Mouse (Mus musculus) liver, embryonic 16.5 days (tissue): Measurements from ENCODE around the gene Dennd6a. TPM values are rescaled to one million over a fixed set of nuclear protein-coding genes. Genes with fewer than 3 reads are reported as not detected.
A peak's percentile ranks its signal among the peaks of the same experiment; 100 is the strongest.

Experiments used
- ATAC-seq: fragments of 200-750 bp; cut with Nextera tagmentation; 2 replicates; pipeline ENCODE4 v1.8.0; 2017; ENCODE audit warnings: low read depth, mild to moderate bottlenecking, moderate number of reproducible peaks, moderate library complexity
- H3K27ac ChIP-seq: fragments of 300-500 bp; sonication (generic); 2 replicates; pipeline ENCODE4 v1.5.1; 2014; ENCODE audit warnings: mild to moderate bottlenecking, low read length
- H3K27me3 ChIP-seq: fragments of 300-500 bp; sonication (generic); 2 replicates; pipeline ENCODE4 v1.6.1; 2014; ENCODE audit warnings: low read depth, low read length, mixed read lengths; ENCODE audit not compliant: control insufficient read depth, insufficient read depth
- H3K36me3 ChIP-seq: fragments of 300-500 bp; sonication (generic); 2 replicates; pipeline ENCODE4 v1.6.1; 2014; ENCODE audit warnings: mild to moderate bottlenecking; ENCODE audit not compliant: control insufficient read depth, insufficient read depth
- H3K4me1 ChIP-seq: fragments of 300-500 bp; sonication (generic); 2 replicates; pipeline ENCODE4 v1.6.1; 2014; ENCODE audit warnings: low read depth, low read length, mixed read lengths; ENCODE audit not compliant: control insufficient read depth
- H3K4me2 ChIP-seq: fragments of 300-500 bp; sonication (generic); 2 replicates; pipeline ENCODE4 v1.6.1; 2014; ENCODE audit warnings: low read depth, low read length, mixed read lengths
- H3K4me3 ChIP-seq: fragments of 300-500 bp; sonication (generic); 2 replicates; pipeline ENCODE4 v1.5.1; 2014; ENCODE audit warnings: low read depth, mild to moderate bottlenecking, low read length
- H3K9ac ChIP-seq: fragments of 300-500 bp; sonication (generic); 2 replicates; pipeline ENCODE4 v1.6.1; 2014; ENCODE audit warnings: low read depth, low read length
- H3K9me3 ChIP-seq: fragments of 300-500 bp; sonication (generic); replicated peaks from 2 replicates; pipeline ENCODE4 v1.6.1; 2016; ENCODE audit warnings: low read length; ENCODE audit not compliant: control insufficient read depth
- WGBS: fragments of 180-500 bp; shearing (Covaris S2); extraction: QIAGEN DNeasy Blood & Tissue Kit; methylation state at CpG from one replicate; pipeline ENCODE4 v1.1.7; 2014; ENCODE audit not compliant: insufficient replicate concordance; 5-methylcytosine and 5-hydroxymethylcytosine counted together
- polyA plus RNA-seq: library from polyadenylated mRNA; unstranded; fragments of >200 nt; fragmentation: Nextera tagmentation; extraction: Ambion mirVana; gene quantifications from 2 replicates; pipeline ENCODE4 v1.2.1, GENCODE M21; 2015

Gene Dennd6a
- polyA plus RNA-seq, 1 experiment from 2014 or later: 9.2 TPM

DNA sequence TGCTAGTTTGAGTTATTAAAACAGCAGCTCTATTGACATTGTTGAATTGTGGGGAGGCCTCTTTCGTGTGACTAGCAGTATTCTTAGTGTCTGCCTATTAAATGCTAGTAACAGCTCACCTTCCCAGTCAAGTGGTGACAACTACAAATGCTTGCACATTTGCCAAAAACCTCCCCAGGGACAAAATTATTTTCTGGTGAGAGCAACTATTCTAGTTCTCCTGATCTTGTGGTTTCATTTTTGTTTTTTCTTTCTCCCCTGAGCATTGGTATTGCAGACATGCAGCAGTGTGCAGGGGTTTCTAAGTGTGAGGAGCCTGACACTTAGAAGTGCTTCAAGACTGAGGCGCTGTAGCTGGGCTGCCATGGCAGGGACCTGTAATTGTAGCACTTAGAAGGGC, 74.2 kb downstream of the Dennd6a start:
- Histone ChIP-seq H3K9me3 (no peaks in the 10 kb centered on the region), H3K4me3 (no peak overlapping the region), H3K27ac (no peak overlapping the region), H3K4me1 (no peaks in the 10 kb centered on the region; the same call in 1 of the 2 replicates), H3K36me3 (peaks cover 5% of the 10 kb centered on the region; the same call in 1 of the 2 replicates), H3K27me3 (no peaks in the 10 kb centered on the region), H3K4me2 (no peak overlapping the region), H3K9ac (no peak overlapping the region)
- 81% methylated on average over 2 of the region's 2 CpGs for WGBS
- ATAC-seq: no peak

DNA sequence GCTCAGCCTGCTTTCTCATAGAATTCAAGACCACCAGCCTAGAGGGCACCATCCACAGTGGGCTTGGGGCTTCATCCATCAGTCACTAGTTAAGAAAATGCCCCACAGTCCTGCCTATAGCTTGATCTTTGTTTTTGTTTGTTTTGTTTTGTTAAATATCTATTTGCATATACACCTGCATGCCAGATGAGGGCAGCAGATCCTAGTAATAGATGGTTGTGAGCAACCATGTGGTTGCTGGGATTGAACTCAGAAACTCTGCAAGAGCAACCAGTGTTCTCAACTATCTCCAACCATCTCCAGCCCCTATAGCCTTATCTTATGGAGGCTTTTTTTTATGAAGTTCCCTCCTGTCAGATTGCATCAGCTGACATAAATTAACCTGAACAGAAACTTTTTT, 78.2 kb downstream of the Dennd6a start:
- Histone ChIP-seq H3K9me3 (no peaks in the 10 kb centered on the region), H3K4me1 (no peaks in the 10 kb centered on the region), H3K36me3 (peaks cover 18% of the 10 kb centered on the region), H3K4me2 (no peak overlapping the region), H3K9ac (no peak overlapping the region), H3K27ac (no peak overlapping the region), H3K27me3 (no peaks in the 10 kb centered on the region), H3K4me3 (no peak overlapping the region)
- no peak for ATAC-seq

DNA sequence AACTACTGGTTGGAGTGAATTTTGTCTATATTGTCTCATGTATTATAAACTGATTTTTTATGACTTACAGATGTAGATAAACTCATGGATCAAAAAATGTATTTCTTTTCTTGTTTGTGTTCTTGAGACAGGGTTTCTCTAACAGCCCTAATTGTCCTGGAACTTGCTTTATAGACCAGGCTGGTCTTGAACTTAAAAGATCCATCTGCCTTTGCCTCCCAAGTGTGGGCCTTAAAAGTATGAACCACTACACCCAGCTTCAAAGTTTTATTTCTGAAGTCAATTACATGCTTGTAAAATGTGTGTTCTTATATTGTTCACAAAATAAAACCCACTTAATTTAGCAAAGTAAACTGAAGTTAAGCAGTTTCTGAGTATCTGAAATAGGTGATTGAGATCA, 84.5 kb downstream of the Dennd6a start:
- H3K27ac ChIP-seq: no peak overlapping the region
- peaks cover 4% of the 10 kb centered on the region for H3K4me1 ChIP-seq
- H3K9me3 ChIP-seq: no peaks in the 10 kb centered on the region
- H3K27me3 ChIP-seq: no peaks in the 10 kb centered on the region
- no peak overlapping the region for H3K4me2 ChIP-seq
- H3K36me3 ChIP-seq: peaks cover 17% of the 10 kb centered on the region
- H3K9ac ChIP-seq: no peak overlapping the region
- ATAC-seq: no peak
- H3K4me3 ChIP-seq: no peak overlapping the region

DNA sequence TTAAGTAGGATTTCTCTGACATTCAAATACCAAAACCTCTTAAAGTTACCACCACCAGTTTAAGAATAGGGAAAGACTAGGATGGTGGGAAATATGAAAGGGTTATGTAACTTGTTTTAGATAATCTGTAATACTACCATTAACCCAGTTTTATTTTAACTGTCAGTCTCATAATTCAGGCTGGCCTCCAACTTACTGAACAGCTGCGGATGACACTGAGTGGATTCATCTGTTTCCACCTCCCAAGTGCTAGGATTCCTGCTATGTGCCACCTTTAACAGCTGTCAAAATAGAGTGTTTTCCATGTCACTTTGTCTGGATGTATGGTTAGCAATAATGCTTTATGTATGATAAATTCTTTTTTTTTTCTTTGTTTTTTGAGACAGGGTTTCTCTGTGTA, 86.6 kb downstream of the Dennd6a start:
- H3K4me1 ChIP-seq: peaks cover 4% of the 10 kb centered on the region
- H3K27ac ChIP-seq: no peak overlapping the region
- no peaks in the 10 kb centered on the region for H3K9me3 ChIP-seq
- ATAC-seq: no peak
- peaks cover 15% of the 10 kb centered on the region for H3K36me3 ChIP-seq
- WGBS: 93% methylated on average over 1 of the region's 1 CpGs
- H3K4me2 ChIP-seq: no peak overlapping the region
- H3K9ac ChIP-seq: no peak overlapping the region
- no peak overlapping the region for H3K4me3 ChIP-seq
- no peaks in the 10 kb centered on the region for H3K27me3 ChIP-seq

DNA sequence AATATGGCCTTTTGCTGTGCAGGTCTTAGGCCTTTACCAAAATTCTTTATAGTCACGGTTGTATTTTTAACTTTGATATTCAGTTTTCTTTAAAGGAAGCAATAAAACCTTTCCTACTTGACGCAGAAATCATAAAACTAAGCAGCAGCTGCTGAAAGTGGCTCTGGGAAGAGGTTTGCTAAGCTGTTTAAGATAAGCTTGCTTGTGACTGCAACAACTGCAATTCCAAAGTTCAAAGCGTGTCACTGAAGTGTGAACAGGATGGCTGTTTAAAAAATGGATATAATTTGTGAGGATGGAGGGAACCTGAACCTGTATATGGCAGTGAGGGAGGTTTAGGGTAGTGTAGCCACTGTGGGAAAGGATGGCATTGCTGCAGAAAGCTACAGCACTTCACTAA, 88.4 kb downstream of the Dennd6a start:
- Histone ChIP-seq H3K4me3 (no peak overlapping the region), H3K4me1 (peaks cover 11% of the 10 kb centered on the region), H3K4me2 (no peak overlapping the region), H3K9ac (no peak overlapping the region), H3K27me3 (no peaks in the 10 kb centered on the region), H3K27ac (peak overlapping the region; percentile 8; the same call in 1 of the 2 replicates), H3K9me3 (no peaks in the 10 kb centered on the region), H3K36me3 (peaks cover 13% of the 10 kb centered on the region)
- no peak for ATAC-seq
- WGBS: 71% methylated on average over 3 of the region's 3 CpGs

DNA sequence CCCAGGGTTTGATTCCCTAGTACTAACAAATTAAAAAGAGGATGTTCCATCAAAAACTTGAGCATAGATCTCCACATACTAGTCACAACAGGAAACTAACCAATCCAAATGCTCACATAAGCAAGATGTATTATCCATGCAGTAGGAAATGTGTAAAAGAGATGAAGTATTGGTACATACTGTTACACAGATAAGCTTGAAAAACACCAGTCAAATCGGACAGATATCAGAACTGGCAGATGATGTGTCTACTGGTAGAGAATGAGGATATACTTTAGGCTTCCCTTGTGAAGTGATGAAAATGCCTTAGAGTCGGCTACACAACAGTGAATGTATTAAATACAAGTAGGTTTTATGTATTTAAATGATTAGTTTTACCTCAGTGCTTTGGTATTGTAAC, 88.8 kb downstream of the Dennd6a start:
- H3K4me2 ChIP-seq: no peak overlapping the region
- H3K27me3 ChIP-seq: no peaks in the 10 kb centered on the region
- 48% methylated on average over 2 of the region's 2 CpGs for WGBS
- peaks cover 13% of the 10 kb centered on the region for H3K4me1 ChIP-seq
- H3K4me3 ChIP-seq: no peak overlapping the region
- no peak overlapping the region for H3K9ac ChIP-seq
- H3K9me3 ChIP-seq: no peaks in the 10 kb centered on the region
- ATAC-seq: peak; percentile 58
- peak overlapping the region; percentile 8; the same call in 1 of the 2 replicates for H3K27ac ChIP-seq
- peaks cover 12% of the 10 kb centered on the region for H3K36me3 ChIP-seq

DNA sequence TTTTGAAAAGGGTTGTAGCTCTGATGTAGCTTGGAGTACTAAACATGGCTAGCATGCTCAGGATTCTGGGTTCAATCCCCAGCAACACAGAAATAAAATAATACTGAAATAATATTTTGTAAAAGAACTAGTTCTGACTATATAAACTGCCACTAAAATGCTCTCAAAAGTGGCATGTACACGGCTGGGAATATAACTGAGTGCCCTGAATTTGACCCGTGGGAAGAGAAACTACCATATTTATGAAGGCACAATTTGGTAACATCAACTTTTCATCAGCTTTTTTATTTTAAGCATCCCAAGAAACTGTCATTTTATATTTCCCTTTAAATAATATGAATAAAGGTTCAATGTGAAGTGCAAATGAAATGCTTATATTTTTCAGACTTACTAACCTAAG, 90.2 kb downstream of the Dennd6a start:
- Histone ChIP-seq H3K4me1 (peaks cover 13% of the 10 kb centered on the region), H3K27ac (no peak overlapping the region), H3K4me2 (no peak overlapping the region), H3K27me3 (no peaks in the 10 kb centered on the region), H3K9me3 (no peaks in the 10 kb centered on the region), H3K4me3 (no peak overlapping the region), H3K9ac (no peak overlapping the region), H3K36me3 (peaks cover 9% of the 10 kb centered on the region)
- ATAC-seq: no peak
- 82% methylated on average over 2 of the region's 2 CpGs for WGBS

DNA sequence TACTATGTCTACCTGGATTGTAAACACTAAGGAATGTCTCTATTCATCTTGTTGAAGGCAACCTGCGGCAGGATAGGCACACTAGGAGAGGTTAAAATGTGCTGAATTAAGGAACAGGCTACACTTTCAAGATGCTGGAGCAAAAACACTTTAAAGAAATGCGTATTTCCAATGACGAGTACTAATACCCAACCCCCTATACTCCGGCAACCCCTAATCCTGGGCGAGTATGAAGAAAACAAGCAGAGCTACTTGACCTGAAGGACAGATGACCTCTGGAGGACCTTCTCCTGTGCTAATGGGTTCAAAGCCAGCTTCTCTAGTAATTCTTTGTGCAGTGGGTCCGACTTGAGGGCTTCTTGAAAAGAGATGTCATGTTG, 94.3 kb downstream of the Dennd6a start:
- ATAC-seq: no peak
- Histone ChIP-seq H3K9me3 (no peaks in the 10 kb centered on the region), H3K27me3 (no peaks in the 10 kb centered on the region), H3K27ac (peak overlapping the region; percentile 93), H3K4me1 (peaks cover 15% of the 10 kb centered on the region), H3K4me3 (peak overlapping the region; percentile 83), H3K9ac (peak overlapping the region; percentile 88), H3K4me2 (peak overlapping the region; percentile 84), H3K36me3 (peaks cover 9% of the 10 kb centered on the region)
- 9% methylated on average over 6 of the region's 6 CpGs for WGBS

DNA sequence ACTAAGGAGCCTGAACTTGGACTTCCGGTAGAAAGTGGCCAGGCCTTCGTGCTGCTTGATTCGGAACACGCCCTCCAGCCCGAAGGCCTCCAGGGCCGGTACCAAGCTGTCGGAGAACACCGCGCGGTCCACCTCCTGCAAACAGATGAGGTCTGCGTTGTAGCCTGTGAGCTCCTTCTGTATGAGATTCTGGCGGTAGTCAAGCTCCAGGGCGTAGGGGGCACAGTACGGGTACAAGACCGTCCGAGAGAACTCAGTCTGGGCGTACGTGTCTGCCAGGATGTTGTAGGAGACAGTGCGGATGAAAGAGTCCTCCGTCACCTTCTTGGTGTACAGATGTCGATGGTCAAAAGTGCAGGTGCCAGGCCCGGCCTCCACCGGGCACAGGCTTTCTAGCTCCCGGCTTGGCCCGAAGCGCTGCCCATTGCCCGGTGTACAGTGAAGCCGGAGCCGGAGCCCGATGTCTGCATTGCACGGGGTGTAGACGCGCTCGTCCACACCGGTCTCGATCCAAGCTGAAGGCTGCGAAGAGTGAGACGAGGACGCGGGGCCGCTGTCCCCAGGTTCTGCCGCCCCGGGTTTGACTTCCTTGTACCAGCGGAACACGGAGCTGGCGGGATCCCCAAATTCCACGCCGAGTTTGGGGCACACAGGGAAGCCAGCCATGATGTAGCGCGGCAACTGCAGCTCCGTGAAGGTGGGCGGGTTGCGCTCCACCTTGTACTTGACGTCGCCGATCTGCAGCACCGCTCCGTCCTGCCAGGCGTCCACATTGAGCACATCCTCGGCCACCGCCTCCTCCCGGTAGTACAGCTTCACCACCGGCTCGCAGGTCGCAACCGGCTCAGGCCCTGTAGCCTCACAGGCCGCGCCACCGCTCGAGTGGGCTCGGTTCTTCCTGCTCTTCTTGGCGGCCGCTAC, 95.0 kb downstream of the Dennd6a start:
- H3K27me3 ChIP-seq: no peaks in the 10 kb centered on the region
- peak overlapping the region; percentile 93 for H3K27ac ChIP-seq
- peaks cover 15% of the 10 kb centered on the region for H3K4me1 ChIP-seq
- no peaks in the 10 kb centered on the region for H3K9me3 ChIP-seq
- peak; percentile 59 for ATAC-seq
- peaks cover 9% of the 10 kb centered on the region for H3K36me3 ChIP-seq
- H3K4me2 ChIP-seq: peak overlapping the region; percentile 84
- under 1% methylated on average over 73 of the region's 73 CpGs for WGBS
- peak overlapping the region; percentile 88 for H3K9ac ChIP-seq
- H3K4me3 ChIP-seq: peak overlapping the region; percentile 83
